8 mouse cellular contexts compared by ENCODE assay signal in the genomic region with DNA sequence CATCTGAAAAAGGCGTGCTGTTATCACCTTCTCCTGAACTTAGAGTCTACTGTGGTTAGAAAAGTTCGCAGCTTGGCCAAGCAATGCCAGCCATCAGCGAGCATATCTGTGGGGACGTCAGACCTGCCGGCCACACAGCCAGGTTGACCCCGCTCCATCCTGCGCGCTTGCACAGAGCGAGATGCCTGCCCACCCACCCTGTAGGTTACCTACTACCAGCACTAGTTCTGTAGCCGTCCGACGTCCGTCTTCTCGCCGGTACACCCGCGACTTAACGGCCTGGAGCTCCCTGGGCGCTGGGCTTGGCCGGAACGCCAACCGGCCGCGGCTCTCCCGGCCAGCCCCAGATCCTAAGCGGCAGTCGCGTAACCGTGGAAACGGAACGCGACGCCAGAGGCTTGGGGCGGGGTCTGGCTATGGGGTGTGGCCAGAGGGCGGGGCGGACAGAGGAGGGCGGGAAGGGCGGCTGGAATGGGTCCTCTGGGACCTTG. TPM values are rescaled to one million over a fixed set of nuclear protein-coding genes. Genes with fewer than 3 reads are reported as not detected.
DNase-seq lines count a peak whose midpoint lies in the region; ATAC-seq and TF ChIP-seq lines count a peak whose summit lies in the region.

TSS of gene Cfap206 (minus strand) at position 356 of the 491 bp plus-strand sequence.

- H3K4me1 ChIP-seq in forebrain, postnatal 0 days (ENCODE audit: insufficient read depth): no peaks in the 10 kb centered on the region
- no peaks in the 10 kb centered on the region for H3K4me1 ChIP-seq in hindbrain, embryonic 11.5 days (replicated peaks; ENCODE audit: control insufficient read depth, insufficient read depth, low read length)

- ATAC-seq in forebrain, postnatal 0 days: peak; percentile 94
- peak; percentile 97 for ATAC-seq in hindbrain, embryonic 11.5 days (ENCODE audit: low FRiP score)

- H3K36me3 ChIP-seq in forebrain, postnatal 0 days (ENCODE audit: insufficient read depth): no peaks in the 10 kb centered on the region
- no peaks in the 10 kb centered on the region for H3K36me3 ChIP-seq in hindbrain, embryonic 11.5 days (ENCODE audit: control insufficient read depth, insufficient read depth, low read length)

- H3K4me3 ChIP-seq in forebrain, postnatal 0 days (ENCODE audit: low read depth, low read length): peak within 1 kb of the TSS; percentile 42
- peak within 1 kb of the TSS; percentile 49 for H3K4me3 ChIP-seq in hindbrain, embryonic 11.5 days (ENCODE audit: low read depth, low read length)

- H3K9ac ChIP-seq in forebrain, postnatal 0 days: peak within 1 kb of the TSS; percentile 45; the same call in 1 of the 2 replicates
- H3K9ac ChIP-seq in hindbrain, embryonic 11.5 days (ENCODE audit: low read depth, low read length): peak within 1 kb of the TSS; percentile 44; the same call in 1 of the 2 replicates

- peak within 1 kb of the TSS; percentile 92 for H3K4me2 ChIP-seq in forebrain, postnatal 0 days (ENCODE audit: low read depth)
- peak within 1 kb of the TSS; percentile 93 for H3K4me2 ChIP-seq in hindbrain, embryonic 11.5 days (replicated peaks; ENCODE audit: low read depth, low read length)

- DNase-seq in Muller cell, postnatal 12 days (ENCODE audit: inconsistent ontology term): peak; percentile 84
- DNase-seq in cerebellum, adult 11-12 months: peak; percentile 9
- DNase-seq in forebrain, postnatal 0 days: peak; percentile 63
- peak; percentile 89 for DNase-seq in hindbrain, embryonic 11.5 days (ENCODE audit: low spot score)
- DNase-seq in layer of hippocampus, postnatal 25 days (ENCODE audit: extremely low spot score in 1 of 2, low spot score in 1 of 2): peak; percentile 10 to 49
- DNase-seq in lung, postnatal 4 days: peak; percentile 76 to 78
- peak; percentile 31 to 58 for DNase-seq in right cerebral cortex, adult 2 months (ENCODE audit: low spot score in 2 of 2)
- DNase-seq in urinary bladder, postnatal 4 days (ENCODE audit: low spot score in 2 of 2): peak; percentile 49 to 73

- no peaks in the 10 kb centered on the region for H3K27me3 ChIP-seq in forebrain, postnatal 0 days (ENCODE audit: insufficient read depth, low read length)
- H3K27me3 ChIP-seq in hindbrain, embryonic 11.5 days (ENCODE audit: control insufficient read depth, insufficient read depth, low read length): no peaks in the 10 kb centered on the region

- no peak for TF ChIP-seq CTCF in forebrain, postnatal 0 days (IDR thresholded peaks at IDR 0.05; ENCODE audit: low read depth)

- H3K27ac ChIP-seq in forebrain, postnatal 0 days (ENCODE audit: low read depth, low read length): no peak within 1 kb of the TSS
- H3K27ac ChIP-seq in hindbrain, embryonic 11.5 days (ENCODE audit: low read depth, low read length): no peak within 1 kb of the TSS

- H3K9me3 ChIP-seq in forebrain, postnatal 0 days (ENCODE audit: low read length): no peaks in the 10 kb centered on the region
- no peaks in the 10 kb centered on the region for H3K9me3 ChIP-seq in hindbrain, embryonic 11.5 days (ENCODE audit: control insufficient read depth, low read length)

- WGBS in forebrain, postnatal 0 days: under 1% methylated on average over 38 of the region's 38 CpGs
- WGBS in hindbrain, embryonic 11.5 days: 0% methylated on average over 38 of the region's 38 CpGs

RNA-seq across cellular contexts. Expression of gene Cfap206, which starts in this region (rescaled TPM):
- 5.7 and 6.2 TPM in 2 replicates for total RNA-seq in forebrain, postnatal 0 days (2014; rRNA removed)
- polyA plus RNA-seq in forebrain, postnatal 0 days (2015; fragmentation: Nextera tagmentation; extraction: Ambion mirVana): 5.7 and 6.3 TPM in 2 replicates
- 4.5 and 5.1 TPM in 2 replicates for polyA plus RNA-seq in hindbrain, embryonic 11.5 days (2014; fragmentation: Nextera tagmentation; extraction: Ambion mirVana)
- total RNA-seq in layer of hippocampus, postnatal 25 days (2021): 1 to 10 TPM in 1 of 2 experiments, under 1 TPM in 1; 0.75 to 1.5 TPM

Comparison
In these comparisons a context has a peak if more than half of its experiments do, and no peak if none do; other contexts are left out.
1. DNase-seq: peak in every context shown above with its lines; median percentile 89 in hindbrain, embryonic 11.5 days; 84 in Muller cell, postnatal 12 days; 77 in lung, postnatal 4 days; 63 in forebrain, postnatal 0 days; 61 in urinary bladder, postnatal 4 days; 44 in right cerebral cortex, adult 2 months; 30 in layer of hippocampus, postnatal 25 days; 9 in cerebellum, adult 11-12 months.